Mouse (Mus musculus) brain, embryonic 14.5 days (tissue): Measurements from ENCODE around the gene Herpud2.

ENCODE experiments used
- CTCF ChIP-seq: fragments of 200-500 bp; IDR thresholded peaks from 2 replicates; pipeline ENCODE4 v1.5.1; 2012; ENCODE audit warnings: inconsistent platforms, mild to moderate bottlenecking, moderate library complexity, borderline replicate concordance; ENCODE audit not compliant: insufficient read depth, insufficient read length; ENCODE audit errors: extremely low read depth
- POLR2A ChIP-seq: fragments of 200-500 bp; IDR thresholded peaks from 2 replicates; pipeline ENCODE4 v1.6.1; 2012; ENCODE audit warnings: mild to moderate bottlenecking, inconsistent platforms, borderline replicate concordance; ENCODE audit not compliant: poor library complexity, insufficient read depth, insufficient read length, severe bottlenecking; ENCODE audit errors: extremely low read depth

- TF ChIP-seq CTCF (no peak), POLR2A (no peak)
These were observed 79.0 kb downstream of the Herpud2 start for GRCm38 (mm10) chr9:25072666-25073065.
